Mouse (Mus musculus) small intestine, adult 2 months (tissue): ENCODE measurements at regions not wholly inside any gene's neighbourhood (a gene's known extent, or its start where the extent isn't known, plus 50 kb on each side); places are given as distances from the start of the nearest gene placed in this dataset.

Experiments
- H3K27ac ChIP-seq: fragments of 200-500 bp; 2 replicates; pipeline ENCODE4 v1.5.1; 2012; ENCODE audit warnings: low read depth, low read length, control low read depth, inconsistent platforms; ENCODE audit not compliant: insufficient read depth
- H3K27me3 ChIP-seq: fragments of 200-500 bp; 2 replicates; pipeline ENCODE4 v1.6.1; 2012; ENCODE audit warnings: mild to moderate bottlenecking, moderate library complexity, low read length, inconsistent platforms; ENCODE audit not compliant: control insufficient read depth, insufficient read depth
- H3K36me3 ChIP-seq: fragments of 200-500 bp; 2 replicates; pipeline ENCODE4 v1.6.1; 2012; ENCODE audit warnings: mild to moderate bottlenecking, low read length, control low read depth, inconsistent platforms; ENCODE audit not compliant: control insufficient read depth, insufficient read depth
- H3K4me1 ChIP-seq: fragments of 200-500 bp; 2 replicates; pipeline ENCODE4 v1.6.1; 2012; ENCODE audit warnings: low read length, inconsistent platforms, mixed read lengths; ENCODE audit not compliant: control insufficient read depth, insufficient read depth, insufficient read length
- H3K4me3 ChIP-seq: fragments of 200-500 bp; 2 replicates; pipeline ENCODE4 v1.5.1; 2012; ENCODE audit warnings: low read depth, mild to moderate bottlenecking, control low read depth, inconsistent platforms, low read length, moderate library complexity
- CTCF ChIP-seq: fragments of 200-500 bp; IDR thresholded peaks from 2 replicates; pipeline ENCODE4 v1.5.1; 2012; ENCODE audit warnings: low read depth, mild to moderate bottlenecking, control low read depth, inconsistent platforms, low read length, moderate library complexity, mixed read lengths; ENCODE audit not compliant: insufficient replicate concordance, insufficient read length; ENCODE audit errors: extremely low read depth
- POLR2A ChIP-seq: fragments of 200-500 bp; IDR thresholded peaks from 2 replicates; pipeline ENCODE4 v1.6.1; 2012; ENCODE audit warnings: low read depth, mild to moderate bottlenecking, control low read depth, inconsistent platforms, low read length, moderate library complexity
- WGBS: fragments of 180-500 bp; shearing (Covaris S2); methylation state at CpG from one replicate; pipeline ENCODE4 v1.1.7; 2018; 5-methylcytosine and 5-hydroxymethylcytosine counted together

DNA sequence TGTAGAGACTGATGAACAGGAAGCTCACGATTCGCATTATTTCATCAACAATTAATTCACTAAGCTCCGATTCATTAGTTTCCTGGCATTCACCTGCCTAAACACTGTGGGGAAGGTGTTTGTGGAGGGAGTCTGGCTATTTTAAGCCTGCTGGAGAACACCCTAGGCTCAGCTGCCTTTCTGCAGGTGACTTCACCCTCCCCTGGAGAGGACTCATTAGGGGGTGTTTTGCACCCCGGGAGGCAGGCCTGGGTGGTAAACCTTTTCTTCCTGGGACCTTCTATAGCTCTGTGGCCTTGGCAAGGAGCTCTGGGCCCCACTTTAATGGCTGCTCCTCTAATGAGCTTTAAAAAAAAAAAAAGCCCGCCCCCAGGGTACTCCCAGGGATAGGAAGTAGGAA lies 55.4 kb upstream of the Bnc1 start:
- no peak for TF ChIP-seq POLR2A
- no peak for TF ChIP-seq CTCF
- WGBS = 74% methylated on average over 5 of the region's 5 CpGs
- Histone ChIP-seq H3K4me3 (no peak overlapping the region), H3K36me3 (no peaks in the 10 kb centered on the region), H3K27me3 (no peaks in the 10 kb centered on the region), H3K27ac (no peak overlapping the region), H3K4me1 (no peaks in the 10 kb centered on the region)

DNA sequence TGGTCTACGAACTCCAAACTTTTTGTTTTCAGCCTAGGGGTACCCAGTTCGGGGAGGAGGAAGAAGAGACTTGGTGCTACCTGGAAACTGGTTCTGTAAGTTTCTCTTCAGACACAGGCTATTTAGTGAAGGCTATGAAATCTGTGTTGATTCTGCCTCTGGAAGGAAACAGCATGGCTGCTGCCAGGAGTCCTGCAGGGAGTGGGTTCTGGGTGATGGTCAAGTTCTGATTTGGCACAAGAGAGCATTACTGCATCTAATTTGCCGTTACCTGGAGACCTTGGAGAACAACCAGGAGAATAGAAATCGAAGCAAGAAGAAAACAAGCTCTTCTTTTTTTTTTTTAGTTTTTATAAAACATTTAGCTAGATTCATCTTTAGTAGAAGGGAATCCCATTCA lies 61.3 kb upstream of the Bnc1 start:
- Histone ChIP-seq H3K4me1 (no peaks in the 10 kb centered on the region), H3K27me3 (no peaks in the 10 kb centered on the region), H3K27ac (no peak overlapping the region), H3K4me3 (no peak overlapping the region), H3K36me3 (no peaks in the 10 kb centered on the region)
- TF ChIP-seq CTCF (no peak), POLR2A (no peak)
- 68% methylated on average over 4 of the region's 4 CpGs for WGBS

GRCm38 (mm10) chr7:82056551-82057230 lies 64.6 kb upstream of the Bnc1 start:
- Histone ChIP-seq H3K36me3 (no peaks in the 10 kb centered on the region), H3K4me3 (no peak overlapping the region), H3K27me3 (no peaks in the 10 kb centered on the region), H3K27ac (no peak overlapping the region), H3K4me1 (no peaks in the 10 kb centered on the region)
- no peak for TF ChIP-seq CTCF
- no peak for TF ChIP-seq POLR2A
- 15% methylated on average over 21 of the region's 21 CpGs for WGBS

DNA sequence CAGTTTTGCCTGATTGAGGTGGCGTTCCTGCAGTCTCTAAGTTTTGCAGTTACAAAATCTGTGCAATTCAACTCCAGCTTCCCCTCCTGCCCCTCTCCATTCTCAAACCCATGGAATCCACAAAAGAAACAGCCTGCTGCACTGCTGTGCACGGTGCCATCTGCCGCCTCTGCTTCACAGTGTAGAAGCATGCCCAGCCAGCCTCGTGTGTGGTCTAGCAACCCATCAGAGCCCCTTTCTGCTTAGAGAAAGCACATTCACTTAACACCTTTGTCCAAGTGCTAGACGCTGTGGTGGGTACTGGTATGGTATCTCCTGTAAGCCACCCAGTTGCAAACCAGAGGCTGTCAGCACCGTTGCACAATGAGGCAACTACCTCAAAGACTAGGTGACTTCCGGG lies 71.3 kb upstream of the Bnc1 start:
- 58% methylated on average over 7 of the region's 7 CpGs for WGBS
- TF ChIP-seq CTCF = no peak
- no peak for TF ChIP-seq POLR2A
- Histone ChIP-seq H3K4me1 (no peaks in the 10 kb centered on the region), H3K36me3 (no peaks in the 10 kb centered on the region), H3K27ac (no peak overlapping the region), H3K4me3 (no peak overlapping the region), H3K27me3 (no peaks in the 10 kb centered on the region)

GRCm38 (mm10) chr7:82069629-82070450 lies 77.7 kb upstream of the Bnc1 start:
- no peaks in the 10 kb centered on the region for H3K4me1 ChIP-seq
- no peak overlapping the region for H3K4me3 ChIP-seq
- H3K27ac ChIP-seq = no peak overlapping the region
- WGBS = 75% methylated on average over 7 of the region's 7 CpGs
- TF ChIP-seq CTCF = no peak
- TF ChIP-seq POLR2A = no peak
- no peaks in the 10 kb centered on the region for H3K36me3 ChIP-seq
- no peaks in the 10 kb centered on the region for H3K27me3 ChIP-seq

GRCm38 (mm10) chr7:82070946-82071727 lies 79.0 kb upstream of the Bnc1 start:
- Histone ChIP-seq H3K27ac (no peak overlapping the region), H3K4me3 (no peak overlapping the region), H3K4me1 (no peaks in the 10 kb centered on the region), H3K36me3 (no peaks in the 10 kb centered on the region), H3K27me3 (no peaks in the 10 kb centered on the region)
- WGBS = 74% methylated on average over 10 of the region's 10 CpGs
- TF ChIP-seq POLR2A = no peak
- TF ChIP-seq CTCF = no peak

DNA sequence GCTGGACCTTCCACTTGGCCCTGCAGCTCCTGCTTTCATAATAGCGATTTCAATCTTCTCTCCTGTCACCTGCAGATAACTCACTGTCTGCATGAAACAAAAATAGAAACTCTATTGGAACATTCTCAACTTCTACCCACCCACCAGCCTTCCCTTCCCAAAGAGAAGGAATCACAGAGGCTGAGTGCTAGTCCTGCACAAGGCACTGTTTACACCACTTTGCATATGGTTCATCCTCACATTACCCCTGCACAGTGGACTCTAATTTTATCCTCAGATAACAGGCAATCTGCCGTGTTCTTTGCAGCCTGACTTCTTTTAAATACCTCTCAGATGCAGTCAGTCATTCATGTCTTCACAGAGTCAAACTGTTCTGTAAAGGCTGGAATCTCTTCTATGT lies 83.3 kb upstream of the Bnc1 start:
- H3K4me3 ChIP-seq = no peak overlapping the region
- 67% methylated on average over 2 of the region's 2 CpGs for WGBS
- TF ChIP-seq POLR2A (no peak), CTCF (no peak)
- H3K27ac ChIP-seq = no peak overlapping the region
- no peaks in the 10 kb centered on the region for H3K36me3 ChIP-seq
- H3K4me1 ChIP-seq = no peaks in the 10 kb centered on the region
- no peaks in the 10 kb centered on the region for H3K27me3 ChIP-seq
